Mouse (Mus musculus) gonadal fat pad, adult 2 months (tissue): ENCODE measurements around the gene Klhl32. TPM values are rescaled to one million over a fixed set of nuclear protein-coding genes. Genes with fewer than 3 reads are reported as not detected.
A peak's percentile ranks its signal among the peaks of the same experiment; 100 is the strongest.
"Not testable (repeated sequence)": the region's sequence is repeated elsewhere in the genome, so short reads cannot be mapped to it uniquely, and the experiment has no call there.

Experiments used
- DNase-seq: peaks from one replicate; pipeline ENCODE4 v3.0.0-alpha.2; 2012; ENCODE audit warnings: low read depth
- polyA plus RNA-seq: library from polyadenylated mRNA; depleted of rRNA; stranded (reverse); fragments of >200 nt; gene quantifications from 2 replicates; pipeline ENCODE4 v1.2.3, GENCODE M21; 2012

Klhl32 gene
- polyA plus RNA-seq, 1 experiment, result 1.0 TPM

DNA sequence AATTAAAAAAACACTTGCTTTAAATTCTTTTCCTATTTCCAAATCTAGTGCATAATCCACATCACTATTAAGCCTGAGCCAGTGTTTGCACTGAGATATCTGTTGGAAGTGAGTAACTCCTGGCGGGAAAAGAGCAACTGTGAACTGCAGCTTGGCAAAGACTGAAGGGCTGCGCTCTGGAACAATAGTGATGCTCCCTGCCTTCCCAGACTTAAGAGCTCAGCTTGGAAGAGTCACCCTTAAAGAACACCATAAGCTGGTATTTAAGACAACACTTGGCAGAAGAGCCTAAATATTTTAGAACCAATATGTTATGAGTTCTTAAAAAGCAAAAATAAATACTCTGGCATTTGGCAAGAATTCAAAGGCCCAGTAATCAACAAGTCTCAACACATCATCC lies 55.7 kb downstream of the Klhl32 start:
- no peak for DNase-seq

DNA sequence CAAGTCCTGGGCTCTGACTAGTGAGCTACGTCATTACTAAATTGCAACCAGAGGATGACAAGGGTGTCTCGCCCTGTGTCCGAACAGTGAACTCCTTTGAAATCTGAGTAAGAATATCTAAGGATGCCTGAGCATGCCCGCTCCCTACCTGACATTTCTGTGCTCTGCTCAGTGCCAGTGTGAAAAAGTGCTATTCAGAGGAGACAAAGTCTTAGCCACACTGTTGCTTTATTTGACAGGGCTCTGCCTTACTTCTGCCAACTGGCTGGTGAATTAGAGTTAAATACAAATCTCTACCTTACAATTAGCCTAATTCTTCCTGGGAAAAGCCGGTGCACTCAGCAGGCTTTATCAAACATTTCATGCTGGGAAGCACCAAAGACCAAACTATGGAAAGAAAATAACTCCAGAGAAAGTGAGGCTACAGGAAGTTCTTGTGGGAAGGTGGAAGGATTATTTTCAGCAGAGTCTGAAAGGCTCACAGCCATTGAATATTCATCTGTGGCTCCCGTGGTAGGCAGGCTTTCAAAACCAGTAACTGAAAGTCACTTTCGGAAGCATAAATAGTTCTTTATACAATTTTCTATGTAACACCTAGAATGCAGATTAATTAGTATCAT lies 57.1 kb downstream of the Klhl32 start:
- no peak for DNase-seq

DNA sequence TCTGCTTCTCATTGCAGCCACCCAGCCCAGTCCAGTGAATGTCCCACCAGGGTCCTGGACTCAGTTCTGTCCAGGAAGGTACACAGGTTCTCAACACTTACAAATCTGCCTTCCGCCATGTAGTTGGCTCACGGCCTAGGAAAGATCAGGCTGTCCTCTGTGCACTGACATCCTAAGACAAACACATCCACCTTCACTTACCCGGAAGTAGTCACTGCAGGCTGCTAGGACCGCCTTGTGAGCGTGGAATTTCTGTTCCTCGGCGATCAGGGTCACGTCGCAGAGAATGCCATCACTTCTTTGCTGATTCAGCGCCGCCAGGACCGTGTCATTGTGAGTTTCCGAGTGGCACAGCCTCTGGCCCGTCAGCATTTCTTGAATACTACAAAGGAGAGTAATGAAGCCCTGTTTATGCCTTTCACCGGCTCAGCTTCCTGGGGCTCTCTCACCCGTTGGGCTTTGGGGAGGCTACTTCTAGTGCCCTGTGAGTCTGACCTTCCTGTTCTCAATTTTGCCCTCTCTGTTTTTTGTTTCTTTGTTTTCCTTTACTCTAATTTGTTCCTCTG lies 58.4 kb downstream of the Klhl32 start:
- no peak for DNase-seq

DNA sequence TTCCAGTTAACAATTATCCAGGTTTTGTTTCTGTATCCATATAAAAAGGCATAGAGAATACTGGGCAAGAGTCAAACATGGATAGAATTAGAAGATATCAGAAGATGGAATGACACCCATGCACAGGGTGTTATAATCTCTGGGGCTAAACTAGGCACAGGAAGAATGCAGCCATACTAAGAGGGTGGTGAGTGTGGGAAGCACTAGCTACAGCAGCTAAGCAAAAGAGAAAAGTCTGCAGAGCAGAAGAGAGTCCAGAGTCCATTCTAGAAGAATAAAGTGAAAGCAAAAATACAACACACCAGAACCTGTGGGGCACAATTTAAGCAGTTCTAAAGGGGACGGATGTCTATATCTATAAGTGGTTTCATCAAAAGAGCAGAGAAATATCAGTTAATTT lies 61.6 kb downstream of the Klhl32 start:
- DNase-seq, result no peak

DNA sequence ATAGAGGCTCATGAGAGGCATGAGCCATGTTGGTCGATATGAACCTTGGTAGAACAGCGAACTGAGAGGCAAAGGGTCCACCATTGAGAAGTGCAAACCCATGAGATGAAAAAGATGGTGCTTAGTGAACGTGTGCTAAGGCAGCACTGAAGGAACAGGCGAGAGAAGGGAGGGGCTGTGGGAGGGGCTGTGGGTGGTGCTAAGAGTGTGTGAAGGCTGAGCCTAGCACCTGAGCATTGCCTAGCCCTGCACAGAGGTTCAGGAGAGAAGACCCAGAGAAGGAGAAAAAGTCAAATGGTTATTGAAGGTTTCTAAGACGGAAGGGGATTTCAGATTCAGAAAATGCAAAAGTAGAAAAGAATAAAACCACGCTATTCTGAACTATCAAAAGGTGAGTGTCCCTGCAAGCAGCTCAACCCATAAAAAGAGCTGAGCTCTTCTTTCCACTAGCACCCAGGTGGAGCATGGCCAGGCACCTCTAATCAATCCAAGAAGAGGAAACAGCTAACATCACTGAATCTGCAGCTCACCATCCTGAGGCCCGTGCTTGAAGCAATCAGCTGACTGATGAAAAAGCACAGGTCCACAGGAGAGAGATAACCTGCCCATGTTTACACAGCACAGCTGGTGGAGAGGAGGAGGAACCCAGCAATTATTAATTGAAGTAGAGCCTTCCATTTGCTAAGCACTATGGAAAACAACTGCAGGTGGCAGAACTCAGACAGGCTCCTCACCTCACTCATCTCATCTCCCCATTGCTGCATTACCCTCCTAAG lies 65.0 kb downstream of the Klhl32 start:
- DNase-seq, result no peak

DNA sequence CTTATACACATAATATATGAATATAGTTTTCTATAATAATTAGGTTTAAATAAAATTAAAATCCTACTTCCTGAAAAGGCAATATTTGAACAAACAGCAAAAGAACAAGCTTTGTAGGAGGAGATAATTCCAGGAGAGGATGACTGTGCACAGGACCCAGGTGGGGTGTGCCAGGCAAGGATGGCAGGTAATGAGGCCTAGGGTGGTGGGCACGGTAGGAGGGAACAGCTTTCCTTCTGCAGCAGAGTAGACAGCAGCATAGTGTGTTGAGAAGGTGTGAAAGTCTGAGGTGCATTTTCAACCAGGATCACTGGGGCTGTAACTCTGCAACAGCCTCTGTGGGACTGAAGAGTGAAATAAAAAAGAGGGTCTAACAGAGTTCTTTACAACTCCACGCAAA lies 85.0 kb downstream of the Klhl32 start:
- DNase-seq, result no peak

DNA sequence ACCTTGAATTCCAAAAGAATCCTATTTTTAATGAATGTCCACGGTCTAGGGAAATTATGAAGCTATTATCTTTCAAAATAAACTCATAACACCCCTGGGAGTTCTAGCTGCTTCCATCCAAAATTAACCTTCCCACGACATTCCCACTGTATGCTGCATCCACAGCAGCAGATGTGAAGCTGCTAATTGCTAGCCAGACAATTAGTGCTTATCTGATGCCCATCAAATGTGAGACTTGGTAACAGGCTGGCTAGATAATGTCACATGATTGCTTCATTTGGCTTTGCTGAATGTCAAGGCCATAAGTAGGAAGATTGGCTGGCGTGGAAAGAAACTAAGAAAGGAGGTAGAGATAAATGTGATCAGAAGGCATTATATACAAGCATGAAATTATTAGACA lies 85.5 kb downstream of the Klhl32 start:
- DNase-seq, result no peak

DNA sequence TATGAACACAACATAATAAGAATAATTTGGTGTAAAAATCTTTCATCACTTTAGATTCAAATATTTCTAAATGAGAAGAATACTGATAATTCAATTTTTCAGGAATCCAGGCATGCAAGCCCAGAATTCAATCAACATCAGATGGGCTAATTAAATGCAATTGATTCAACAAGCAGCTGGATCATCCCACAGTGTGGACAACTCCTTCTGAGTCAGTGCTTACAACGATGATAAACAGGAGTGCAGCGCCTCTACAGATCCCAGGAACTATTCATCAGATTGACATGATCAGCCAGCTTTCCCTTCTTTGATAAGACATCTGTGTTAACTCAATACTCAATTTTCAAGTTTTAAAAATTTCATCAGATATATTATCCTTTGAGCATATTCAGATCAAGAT lies 86.4 kb downstream of the Klhl32 start:
- no peak for DNase-seq

DNA sequence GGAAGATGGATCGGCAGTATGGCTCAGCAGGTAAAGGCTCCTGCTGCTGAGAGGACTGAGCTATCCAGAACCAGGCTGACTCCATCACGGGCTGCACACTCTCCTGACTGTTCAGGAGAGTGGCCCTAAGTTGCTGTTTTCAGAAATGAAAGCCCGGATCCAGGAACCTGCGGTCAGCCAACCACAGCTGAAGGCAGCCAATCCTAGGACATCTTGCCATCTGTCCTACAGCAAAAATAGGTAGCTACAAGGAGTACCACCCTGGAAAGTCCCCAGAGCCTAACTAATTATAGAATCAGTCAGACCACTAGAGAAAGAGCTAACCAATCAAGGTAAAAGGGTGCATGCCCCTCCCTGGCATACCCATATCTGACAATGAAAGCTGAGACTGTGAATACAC lies 87.5 kb downstream of the Klhl32 start:
- no peak for DNase-seq

DNA sequence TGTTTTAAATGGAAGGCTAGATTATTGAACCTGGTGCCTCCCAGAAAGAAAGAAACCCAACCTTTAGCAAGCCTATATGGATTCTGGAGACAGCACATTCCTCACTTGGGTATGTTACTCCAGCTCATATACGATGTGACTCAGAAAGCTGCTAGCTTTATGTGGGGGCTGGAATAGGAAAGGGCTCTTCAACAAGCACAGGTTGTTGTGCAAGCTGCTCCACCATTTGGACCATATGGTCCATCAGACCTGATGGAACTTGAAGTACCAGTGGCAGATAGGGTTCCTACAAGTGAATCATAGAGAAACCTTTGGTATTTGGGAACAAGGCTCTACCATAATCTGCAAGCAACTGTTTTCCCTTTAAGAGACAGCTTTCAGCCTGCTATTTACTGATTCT lies 92.0 kb downstream of the Klhl32 start:
- DNase-seq, result no peak

DNA sequence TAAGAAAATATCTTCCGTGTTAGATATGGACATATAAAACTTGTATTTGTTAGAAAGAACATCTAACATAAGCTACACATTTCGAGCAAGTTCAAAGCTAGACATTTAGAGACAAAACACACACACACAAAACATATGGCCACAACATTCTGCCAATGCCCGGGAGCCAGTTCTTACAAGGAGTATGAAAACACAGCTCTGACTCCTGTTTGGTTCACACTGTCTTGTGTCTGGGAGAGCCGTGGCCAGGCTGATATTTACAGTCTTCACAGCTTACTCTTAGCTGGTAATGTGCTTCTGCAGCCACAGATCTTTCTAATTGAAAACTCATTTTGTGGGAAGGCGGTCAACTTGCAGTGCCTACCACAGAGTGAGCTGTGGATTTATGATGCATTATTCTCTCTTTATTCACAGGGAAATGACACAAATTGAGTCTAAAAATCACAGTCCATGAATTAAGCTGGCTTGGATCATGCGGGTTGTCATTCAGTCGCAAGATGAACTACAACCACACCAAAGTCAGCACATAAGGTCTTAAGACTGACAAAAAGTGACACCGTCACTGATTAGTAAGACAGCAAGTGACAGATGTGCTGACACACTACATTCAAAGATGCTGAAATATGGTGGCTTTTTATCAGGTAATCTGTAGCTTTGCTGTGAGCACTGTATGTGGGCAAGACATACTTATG lies 98.3 kb downstream of the Klhl32 start:
- no peak for DNase-seq

DNA sequence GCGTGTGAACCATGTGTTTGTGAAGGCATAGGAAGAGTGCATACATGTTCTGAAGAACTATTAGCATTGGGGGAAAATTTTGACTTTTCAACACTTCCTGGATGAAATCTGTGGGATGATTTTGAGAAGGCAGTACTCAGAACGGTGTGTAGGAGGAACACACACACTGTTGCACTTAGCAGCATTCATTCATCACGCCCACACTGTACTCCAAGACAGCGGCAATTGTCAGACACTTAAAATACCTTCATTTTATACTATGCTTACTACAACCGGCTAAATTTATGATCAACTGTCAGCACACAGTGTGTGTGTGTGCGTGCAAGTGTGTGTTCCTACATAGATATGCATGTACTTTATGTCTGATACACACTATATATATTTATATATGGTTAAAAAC lies 113.8 kb downstream of the Klhl32 start:
- DNase-seq, result peak; percentile 1

DNA sequence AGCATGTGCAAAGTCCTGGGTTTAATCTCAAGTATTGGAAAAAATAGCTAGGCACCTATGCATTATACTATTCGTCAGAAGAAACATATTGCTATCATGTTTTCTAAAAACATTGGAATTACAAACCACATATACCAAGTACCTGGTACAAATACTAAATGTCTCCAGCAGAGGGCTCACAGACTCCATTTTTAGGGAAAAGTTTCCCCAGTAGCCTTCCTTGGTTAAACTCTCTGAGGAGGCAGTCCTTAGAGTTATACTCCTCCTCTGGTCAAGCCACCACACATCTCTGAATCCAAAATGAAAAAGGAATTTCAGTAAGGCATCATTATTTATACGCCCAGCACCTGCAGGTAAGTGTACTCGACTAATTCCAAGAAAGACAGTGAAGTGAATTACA lies 130.1 kb downstream of the Klhl32 start:
- DNase-seq, result peak; percentile 3

DNA sequence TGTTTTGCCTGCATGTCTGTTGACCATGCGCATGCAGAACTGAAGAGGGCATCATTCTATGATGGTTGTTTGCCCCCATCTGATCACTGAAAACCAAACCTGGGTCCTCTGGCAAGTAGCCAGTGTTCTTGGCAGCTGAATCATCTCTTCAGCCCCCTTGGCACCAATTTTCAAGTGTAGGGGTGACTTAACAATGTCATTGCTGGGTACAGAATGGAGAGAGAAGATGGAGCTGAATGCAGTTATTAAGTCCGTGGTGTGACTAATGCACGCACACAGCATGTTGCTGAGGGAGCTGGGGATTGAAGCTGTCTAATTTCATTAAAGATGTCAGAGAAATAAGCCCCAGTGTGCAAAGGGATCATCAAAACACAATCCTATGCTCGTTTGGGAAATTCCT lies 135.4 kb downstream of the Klhl32 start:
- no peak for DNase-seq

DNA sequence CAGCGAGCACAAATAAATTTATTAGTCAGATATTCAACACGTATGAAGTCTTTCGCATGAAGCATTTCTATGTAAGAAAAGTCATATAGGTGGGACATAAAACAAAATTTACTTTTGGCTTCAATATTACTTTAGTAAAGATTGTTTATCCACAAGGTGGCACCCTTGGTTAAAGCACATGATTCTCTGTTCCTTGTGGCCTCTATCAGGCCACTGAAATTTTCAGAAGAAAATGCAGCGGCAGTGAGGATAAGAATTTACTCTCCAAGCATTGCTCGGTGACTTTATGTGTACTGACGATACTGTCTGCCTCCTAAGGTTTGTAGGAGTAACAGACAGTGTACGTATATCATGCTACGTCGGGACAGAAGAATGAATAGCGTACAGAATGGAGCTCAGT lies 136.6 kb downstream of the Klhl32 start:
- no peak for DNase-seq

DNA sequence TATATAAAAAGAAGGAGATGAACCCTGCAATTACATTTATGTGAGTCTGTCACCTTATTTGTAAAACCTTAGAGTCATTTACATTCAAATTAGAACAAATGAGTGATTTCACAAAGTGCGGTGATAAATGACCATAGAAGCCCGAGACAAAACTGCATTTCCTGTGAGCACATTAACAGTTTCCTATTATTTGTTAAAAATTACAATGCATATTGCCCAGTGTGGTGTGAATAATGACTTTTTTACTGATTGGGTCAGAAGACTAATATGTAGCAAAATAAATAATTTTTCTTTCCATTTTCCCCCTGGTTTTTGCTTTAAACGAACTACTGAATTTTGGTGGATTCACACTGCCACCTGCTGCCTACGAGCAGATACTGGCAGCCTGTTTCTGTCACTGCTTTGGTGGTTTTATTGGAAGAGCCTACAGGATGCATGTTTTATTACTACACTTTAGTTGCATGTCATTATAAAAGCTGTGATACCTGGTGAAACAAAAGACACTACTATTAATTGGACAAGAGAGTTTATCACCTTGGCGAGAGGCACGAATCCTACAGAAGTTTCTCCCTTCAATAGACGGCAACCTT lies 152.3 kb downstream of the Klhl32 start:
- no peak for DNase-seq

DNA sequence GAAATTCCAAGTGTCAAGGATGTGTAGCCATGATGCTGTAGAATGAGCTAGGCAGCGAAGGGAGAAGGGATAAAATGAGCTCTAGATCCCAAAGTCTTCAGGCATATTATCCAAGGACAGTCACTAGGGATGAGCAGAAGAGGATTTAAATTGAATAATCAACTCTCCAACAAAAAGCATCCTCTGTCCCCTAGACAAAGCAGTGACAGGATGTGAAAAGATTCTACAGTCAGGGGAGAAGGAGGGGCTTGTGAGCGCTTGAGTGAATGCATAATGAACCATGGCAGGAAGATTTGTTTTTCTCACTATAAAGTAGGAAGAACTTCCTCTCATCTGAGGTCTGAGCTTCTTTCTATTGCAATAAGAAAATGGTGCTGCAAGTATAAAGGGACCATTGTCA lies 170.8 kb downstream of the Klhl32 start:
- DNase-seq, result no peak

DNA sequence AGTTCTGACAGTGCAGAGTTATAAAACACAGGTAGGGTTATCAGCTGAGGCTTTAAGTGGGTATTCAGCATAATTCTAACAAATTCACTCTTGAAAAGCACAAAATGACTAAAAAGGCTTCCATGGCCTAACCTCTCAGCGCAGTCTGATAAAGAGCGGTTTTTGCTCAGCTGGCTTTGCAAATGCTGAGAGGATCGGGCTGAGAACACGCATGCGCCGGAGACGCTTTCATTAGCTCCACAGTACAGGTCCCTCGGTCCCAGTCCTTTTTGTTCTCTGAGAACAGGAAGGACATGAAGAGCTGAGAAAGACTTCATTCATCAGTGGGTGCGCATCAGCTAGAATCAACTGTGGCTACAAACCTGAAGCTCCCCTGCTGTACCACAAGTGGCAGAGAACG lies 180.9 kb downstream of the Klhl32 start:
- no peak for DNase-seq

DNA sequence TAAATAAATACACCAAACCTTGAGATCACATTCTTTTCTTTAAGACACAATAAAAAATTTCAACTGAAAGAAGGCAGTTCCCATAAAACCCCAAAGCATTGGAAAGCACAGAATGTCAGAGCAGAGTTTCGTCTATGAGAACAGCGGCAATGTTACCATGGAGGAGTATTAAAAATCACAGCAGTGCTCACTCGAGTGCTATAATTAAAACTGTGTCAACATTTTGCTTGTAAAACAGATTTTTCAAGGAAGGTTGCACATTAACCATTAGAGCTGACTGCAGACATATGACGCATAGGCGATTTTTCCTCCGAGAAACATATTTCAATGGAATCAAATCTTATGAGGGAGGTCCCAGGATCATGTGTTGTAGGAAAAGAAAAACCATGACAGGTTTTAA lies 191.7 kb downstream of the Klhl32 start:
- no peak for DNase-seq

DNA sequence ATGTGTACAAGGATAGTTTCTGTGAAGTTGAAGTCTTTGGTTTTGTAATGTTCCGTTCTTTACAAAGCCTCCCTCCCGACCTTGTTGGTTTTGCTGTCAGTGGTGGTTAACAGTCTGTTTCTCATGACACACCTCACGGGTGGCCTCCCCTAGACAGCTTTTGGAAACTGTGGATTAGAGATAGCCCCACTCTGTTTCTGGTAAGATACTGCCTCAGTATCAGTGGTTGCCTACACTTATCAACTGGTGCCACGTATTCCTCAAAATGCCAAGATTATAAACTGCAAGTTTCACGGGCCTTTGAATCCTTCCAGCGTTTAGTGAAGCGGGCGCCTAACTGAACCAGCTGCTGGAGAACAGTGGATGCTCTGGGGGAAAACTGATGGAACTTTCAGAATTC lies 206.2 kb downstream of the Klhl32 start:
- DNase-seq, result not testable (repeated sequence)

DNA sequence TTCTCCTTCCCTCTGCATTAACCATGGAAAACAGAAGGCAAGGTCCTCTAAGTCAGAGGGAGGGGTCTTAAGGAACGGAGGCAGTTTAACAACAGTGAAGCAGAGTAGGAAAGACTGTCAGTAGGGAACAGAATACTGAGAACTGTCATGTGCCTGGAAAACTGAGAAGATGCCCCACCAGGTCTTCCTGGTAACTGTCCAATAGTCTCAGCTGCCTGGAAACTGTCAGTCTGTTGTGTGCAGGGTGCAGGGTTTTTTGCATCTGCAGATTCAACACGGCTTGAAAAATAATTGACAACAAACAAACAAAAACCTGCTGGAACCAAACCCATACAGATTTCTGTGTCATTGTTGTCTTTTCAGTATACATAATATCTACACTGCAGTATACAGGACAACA lies 208.6 kb downstream of the Klhl32 start:
- DNase-seq, result no peak

DNA sequence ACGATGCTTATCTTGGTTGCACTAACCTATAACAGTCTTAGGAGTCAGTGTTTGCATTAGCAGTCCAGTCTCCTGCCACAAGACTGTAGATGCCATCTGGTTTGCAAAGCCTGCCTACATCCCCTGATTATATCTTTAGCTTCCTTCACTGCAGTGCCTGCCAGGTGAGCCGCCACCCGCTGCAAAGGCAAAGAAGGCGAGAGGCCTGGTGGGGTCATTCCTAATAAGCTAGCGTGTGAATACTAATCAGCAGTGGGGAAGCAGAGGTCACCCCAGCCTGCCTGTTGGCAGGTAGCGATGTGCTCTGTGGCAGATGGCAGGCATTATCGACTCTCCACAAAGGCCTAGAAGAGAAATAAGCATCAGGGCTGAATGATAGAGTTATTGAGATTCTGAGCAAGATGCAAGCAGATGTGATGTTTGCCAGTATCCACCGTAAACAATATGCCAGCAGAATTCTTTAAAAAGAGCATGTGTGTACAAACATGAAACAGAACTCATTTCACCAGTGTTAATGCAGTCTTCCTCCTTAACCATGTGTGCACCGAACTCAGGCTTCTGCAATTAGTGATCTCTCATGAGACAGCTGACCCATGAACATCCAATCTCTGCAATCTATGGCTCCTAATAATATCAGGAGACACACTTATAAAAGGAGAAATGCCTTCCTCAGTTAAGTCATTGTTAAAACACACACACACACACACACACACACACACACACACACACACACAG lies 219.6 kb downstream of the Klhl32 start:
- DNase-seq, result no peak
